ENCODE assay signal across 8 mouse cellular contexts in genomic region chr16:8830431-8831211, GRCm38 (mm10). TPM values are rescaled to one million over a fixed set of nuclear protein-coding genes. Genes with fewer than 3 reads are reported as not detected.
DNase-seq lines count a peak whose midpoint lies in the region; ATAC-seq lines count a peak whose summit lies in the region.

No protein-coding gene starts in this region.

- peak overlapping the region; percentile 100 for H3K9ac ChIP-seq in hindbrain, embryonic 11.5 days (ENCODE audit: low read depth, low read length)

- H3K9me3 ChIP-seq in hindbrain, embryonic 11.5 days (ENCODE audit: control insufficient read depth, low read length): no peaks in the 10 kb centered on the region

- H3K27me3 ChIP-seq in hindbrain, embryonic 11.5 days (ENCODE audit: control insufficient read depth, insufficient read depth, low read length): no peaks in the 10 kb centered on the region

- DNase-seq in MN1 (ENCODE audit: low spot score): peak; percentile 72
- peak; percentile 80 for DNase-seq in cerebellum, adult 9-11 months
- DNase-seq in frontal cortex, postnatal 10 days (ENCODE audit: low spot score in 2 of 2): peak; percentile 53 to 66
- peak; percentile 72 for DNase-seq in hindbrain, embryonic 11.5 days (ENCODE audit: low spot score)
- DNase-seq in layer of hippocampus, postnatal 25 days (ENCODE audit: extremely low spot score in 1 of 2, low spot score in 1 of 2): peak; percentile 54
- DNase-seq in lung, postnatal 14 days: peak; percentile 78
- DNase-seq in ovary, postnatal 14 days (ENCODE audit: low spot score): peak; percentile 41
- DNase-seq in thymus, postnatal 14 days: peak; percentile 81

- peak overlapping the region; percentile 55 for H3K4me2 ChIP-seq in hindbrain, embryonic 11.5 days (replicated peaks; ENCODE audit: low read depth, low read length)

- no peaks in the 10 kb centered on the region for H3K36me3 ChIP-seq in hindbrain, embryonic 11.5 days (ENCODE audit: control insufficient read depth, insufficient read depth, low read length)

- H3K27ac ChIP-seq in hindbrain, embryonic 11.5 days (ENCODE audit: low read depth, low read length): peak overlapping the region; percentile 90

- ATAC-seq in hindbrain, embryonic 11.5 days (ENCODE audit: low FRiP score): peak; percentile 31

- H3K4me3 ChIP-seq in hindbrain, embryonic 11.5 days (ENCODE audit: low read depth, low read length): peak overlapping the region; percentile 100

- WGBS in hindbrain, embryonic 11.5 days: under 1% methylated on average over 62 of the region's 74 CpGs

- H3K4me1 ChIP-seq in hindbrain, embryonic 11.5 days (replicated peaks; ENCODE audit: control insufficient read depth, insufficient read depth, low read length): no peaks in the 10 kb centered on the region

RNA-seq across cellular contexts. Expression of gene 1810013L24Rik, which starts 0.7 kb away (rescaled TPM):
- 20.7 and 23.0 TPM in 2 replicates for polyA plus RNA-seq in hindbrain, embryonic 11.5 days (2014; fragmentation: Nextera tagmentation; extraction: Ambion mirVana)
- 100 to 1,000 TPM in 1 of 2 experiments, 10 to 100 TPM in 1; 93.3 to 104 TPM for total RNA-seq in layer of hippocampus, postnatal 25 days (2021)

RNA-seq across cellular contexts. Expression of gene Usp7, which starts 38.5 kb away (rescaled TPM):
- 36.9 and 51.9 TPM in 2 replicates for polyA plus RNA-seq in hindbrain, embryonic 11.5 days (2014; fragmentation: Nextera tagmentation; extraction: Ambion mirVana)
- 100 to 1,000 TPM; 132 to 156 TPM for total RNA-seq in layer of hippocampus, postnatal 25 days (2021)

Comparison
In these comparisons a context has a peak if more than half of its experiments do, and no peak if none do; other contexts are left out.
1. Peak in every context shown above with its lines: DNase-seq, ATAC-seq, H3K4me3 ChIP-seq and H3K27ac ChIP-seq.